Comparison of ENCODE assay signal across 9 mouse cellular contexts in genomic region chr4:88356652-88357051, GRCm38 (mm10).
DNase-seq lines count a peak whose midpoint lies in the region; ATAC-seq and TF ChIP-seq lines count a peak whose summit lies in the region.
"Had no signal": no experiment of that assay in that cellular context is flagged by ENCODE, and none has a peak within 500 bp of the region (broad histone marks: within the 10 kb centered on the region; RNA-seq: fewer than 3 reads in every experiment).

No protein-coding gene starts in this region.

- no peak for ATAC-seq in kidney, postnatal 0 days (replicated peaks; ENCODE audit: low FRiP score, low read depth)

- no peaks in the 10 kb centered on the region for H3K9me3 ChIP-seq in kidney, postnatal 0 days (replicated peaks; ENCODE audit: low read length)
- no peaks in the 10 kb centered on the region for H3K9me3 ChIP-seq in ES-E14 (ENCODE audit: control insufficient read depth, insufficient read depth, low read depth, low read length)
- H3K9me3 ChIP-seq: neural tube, embryonic 12.5 days had no signal

- H3K4me1 ChIP-seq in kidney, postnatal 0 days (replicated peaks; ENCODE audit: insufficient read depth, low read length), result no peaks in the 10 kb centered on the region
- H3K4me1 ChIP-seq in ES-E14 (ENCODE audit: control insufficient read depth in 2 of 2, insufficient read depth in 2 of 2, low read length in 2 of 2, poor library complexity in 1 of 2), result no peaks in the 10 kb centered on the region
- H3K4me1 ChIP-seq: neural tube, embryonic 12.5 days had no signal

- no peak overlapping the region for H3K9ac ChIP-seq in kidney, postnatal 0 days (ENCODE audit: low read depth, low read length)
- H3K9ac ChIP-seq in ES-E14 (ENCODE audit: insufficient read depth, low read depth, low read length, poor library complexity, severe bottlenecking), result no peak overlapping the region
- H3K9ac ChIP-seq: neural tube, embryonic 12.5 days had no signal

- no peak overlapping the region for H3K4me2 ChIP-seq in kidney, postnatal 0 days (ENCODE audit: low read length)
- H3K4me2 ChIP-seq: neural tube, embryonic 12.5 days had no signal

- no peak overlapping the region for H3K4me3 ChIP-seq in kidney, postnatal 0 days (replicated peaks; ENCODE audit: low read depth, low read length)
- H3K4me3 ChIP-seq in ES-E14 (ENCODE audit: insufficient read depth in 1 of 2, low read depth in 1 of 2, low read length in 2 of 2, poor library complexity in 1 of 2, severe bottlenecking in 1 of 2), result no peak overlapping the region
- H3K4me3 ChIP-seq: neural tube, embryonic 12.5 days had no signal

- no peak overlapping the region for H3K27ac ChIP-seq in kidney, postnatal 0 days
- no peak overlapping the region for H3K27ac ChIP-seq in ES-E14 (ENCODE audit: insufficient read depth, low read depth, low read length, poor library complexity, severe bottlenecking)
- H3K27ac ChIP-seq: neural tube, embryonic 12.5 days had no signal

- intact Hi-C loops in heart, postnatal 36 days (cut with DNase I), result loop anchor here (5.0 kb wide), 1 partner anchor 156 kb away; no protein-coding TSS in a partner anchor

- whole genome bisulfite sequencing in kidney, postnatal 0 days, result 70% methylated on average over 2 of the region's 2 CpGs

- no peaks in the 10 kb centered on the region for H3K36me3 ChIP-seq in kidney, postnatal 0 days (ENCODE audit: insufficient read depth, low read length)
- H3K36me3 ChIP-seq in ES-E14 (ENCODE audit: control insufficient read depth, insufficient read depth, low read length, poor library complexity, severe bottlenecking), result no peaks in the 10 kb centered on the region
- H3K36me3 ChIP-seq: neural tube, embryonic 12.5 days had no signal

- TF ChIP-seq CTCF in kidney, postnatal 0 days (IDR thresholded peaks at IDR 0.05; ENCODE audit: low read depth), result peak; percentile 60

- in situ Hi-C loops in ES-E14 (cut with MboI; ENCODE audit: low sequenced_read_pairs in 2 of 2, unreplicated experiment in 2 of 2), result no loop called here

- H3K27me3 ChIP-seq in kidney, postnatal 0 days (ENCODE audit: insufficient read depth, low read length), result no peaks in the 10 kb centered on the region
- H3K27me3 ChIP-seq: neural tube, embryonic 12.5 days had no signal

- peak; percentile 42 for DNase-seq in kidney, postnatal 0 days (ENCODE audit: low spot score)
- no peak for DNase-seq in kidney, adult 11 months
- DNase-seq in B cell, adult 2 months, result peak; percentile 5 to 20
- peak; percentile 22 for DNase-seq in ES-E14 (ENCODE audit: low read depth, low spot score)
- peak; percentile 26 for DNase-seq in lung, postnatal 36 days
- no peak for DNase-seq in urinary bladder, postnatal 25 days (ENCODE audit: low spot score)
- DNase-seq in ovary, postnatal 36 days (ENCODE audit: low spot score), result no peak
- DNase-seq in heart, postnatal 36 days, result no peak

TF ChIP-seq in ES-E14, 5 proteins besides CTCF, POLR2A, EP300 and RAD21:
- TF ChIP-seq CHD2 (IDR thresholded peaks at IDR 0.05; ENCODE audit: low read depth, low read length) (no peak), MAFK (IDR thresholded peaks at IDR 0.05; ENCODE audit: insufficient read depth, low read depth, low read length) (no peak), ZC3H11A (IDR thresholded peaks at IDR 0.05; ENCODE audit: borderline replicate concordance, low read depth, low read length) (no peak), HCFC1 (IDR thresholded peaks at IDR 0.05; ENCODE audit: borderline replicate concordance, insufficient read depth, low read length) (no peak), ZNF384 (IDR thresholded peaks at IDR 0.05; ENCODE audit: low read depth, low read length) (no peak)

Comparison
In these comparisons a context has a peak if more than half of its experiments do, and no peak if none do; other contexts are left out.
1. DNase-seq: peak in kidney, postnatal 0 days (single experiment), B cell, adult 2 months (2 of 2), ES-E14 (single experiment) and lung, postnatal 36 days (single experiment); none in kidney, adult 11 months (single experiment), urinary bladder, postnatal 25 days (single experiment), ovary, postnatal 36 days (single experiment) and heart, postnatal 36 days (0 of 2).